Mouse (Mus musculus): ENCODE data around the gene Gab2.

- no peak for TF ChIP-seq CTCF (IDR thresholded peaks at IDR 0.05; ENCODE audit: low read depth)
- no peak for TF ChIP-seq EP300 (optimal IDR thresholded peaks at IDR 0.05)
Measured at GRCm38 (mm10) chr7:97251638-97252037, 170.3 kb downstream of the Gab2 start.
